In the genomic region with DNA sequence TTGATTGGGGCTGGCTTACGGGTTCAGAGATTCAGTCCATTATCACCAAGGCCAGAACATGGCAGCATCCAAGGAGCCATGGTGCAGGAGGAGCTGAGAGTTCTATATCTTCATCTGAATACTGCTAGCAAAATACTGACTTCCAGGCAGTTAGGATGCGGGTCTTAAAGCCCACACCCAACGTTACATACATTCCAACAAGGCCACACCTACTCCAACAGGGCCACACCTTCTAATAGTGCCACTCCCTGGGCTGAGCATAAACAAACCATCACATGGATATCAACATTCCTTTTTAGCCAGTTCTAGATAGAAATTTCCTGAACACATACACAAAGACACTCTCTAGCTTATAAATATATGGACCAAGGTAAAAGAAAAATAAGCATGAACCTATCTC, we compare ENCODE assay signal across 8 mouse cellular contexts. TPM values are rescaled to one million over a fixed set of nuclear protein-coding genes. Genes with fewer than 3 reads are reported as not detected.
DNase-seq lines count a peak whose midpoint lies in the region; ATAC-seq lines count a peak whose summit lies in the region.

A gene (minus strand): TSS at position 120 of the 400 bp plus-strand sequence.

- no peak within 1 kb of the TSS for H3K4me2 ChIP-seq in midbrain, embryonic 13.5 days (replicated peaks)

- H3K9ac ChIP-seq in midbrain, embryonic 13.5 days (replicated peaks): no peak within 1 kb of the TSS

- no peaks in the 10 kb centered on the region for H3K9me3 ChIP-seq in midbrain, embryonic 13.5 days

- no peak within 1 kb of the TSS for H3K27ac ChIP-seq in midbrain, embryonic 13.5 days

- H3K4me1 ChIP-seq in midbrain, embryonic 13.5 days (replicated peaks): no peaks in the 10 kb centered on the region

- no peaks in the 10 kb centered on the region for H3K27me3 ChIP-seq in midbrain, embryonic 13.5 days

- WGBS in midbrain, embryonic 13.5 days: 89% methylated on average over 3 of the region's 3 CpGs

- H3K36me3 ChIP-seq in midbrain, embryonic 13.5 days: no peaks in the 10 kb centered on the region

- no peak for ATAC-seq in inflammation-experienced regulatory T-cells, adult 6 months
- no peak for ATAC-seq in midbrain, embryonic 13.5 days

- DNase-seq in adrenal gland, adult 18-20 months (ENCODE audit: low spot score in 2 of 2): no peak
- DNase-seq in adrenal gland, adult (ENCODE audit: inconsistent age in 2 of 2, low spot score in 1 of 2): no peak
- no peak for DNase-seq in adrenal gland, postnatal 10 days
- no peak for DNase-seq in gastrocnemius, adult 8-10 months (ENCODE audit: low spot score in 2 of 2)
- no peak for DNase-seq in thymus, postnatal 4 days
- DNase-seq in kidney, adult 11 months: no peak

- no peak within 1 kb of the TSS for H3K4me3 ChIP-seq in midbrain, embryonic 13.5 days (replicated peaks)

RNA-seq across cellular contexts. Expression of the gene that starts here (rescaled TPM):
- 10 to 100 TPM; 48.5 to 50.9 TPM for total RNA-seq in adrenal gland, adult 18-20 months (2021)
- total RNA-seq in adrenal gland, postnatal 10 days (2021): 10 to 100 TPM; 42.9 to 44.3 TPM
- 10 to 100 TPM; 62.3 to 85.2 (median 73.5) TPM for total RNA-seq in gastrocnemius, adult 8-10 months (2022)
- polyA plus RNA-seq in inflammation-experienced regulatory T-cells, adult 6 months (2017; shearing (Covaris generic)): 10 to 100 TPM; 41.1 to 53.5 (median 46.3) TPM
- polyA plus RNA-seq in midbrain, embryonic 13.5 days (2015; fragmentation: Nextera tagmentation; extraction: Ambion mirVana): 22.2 and 22.6 TPM in 2 replicates
